Mouse (Mus musculus) kidney, adult 18-20 months (tissue): ENCODE measurements around the gene Dlx3.

Experiments used
- DNase-seq: peaks from one replicate; pipeline ENCODE4 v3.0.0; 2021

The Dlx3 gene

GRCm38 (mm10) chr11:95119990-95120632, at the start of gene Dlx3:
Gene Dlx3 (plus strand): TSS chr11:95120119.
- no peak for DNase-seq

GRCm38 (mm10) chr11:95070140-95071107, 49.5 kb upstream of the Dlx3 start:
- no peak for DNase-seq

GRCm38 (mm10) chr11:95071266-95071665, 48.7 kb upstream of the Dlx3 start:
- no peak for DNase-seq

- DNase-seq = no peak
Observed at GRCm38 (mm10) chr11:95072136-95072535, 47.8 kb upstream of the Dlx3 start.

- DNase-seq = peak; percentile 57
Observed at GRCm38 (mm10) chr11:95072804-95073203, 47.1 kb upstream of the Dlx3 start.

- no peak for DNase-seq
Observed at GRCm38 (mm10) chr11:95073835-95074234, 46.1 kb upstream of the Dlx3 start.

GRCm38 (mm10) chr11:95074694-95075093, 45.2 kb upstream of the Dlx3 start:
- peak; percentile 28 for DNase-seq

GRCm38 (mm10) chr11:95075197-95076040, 44.5 kb upstream of the Dlx3 start:
- DNase-seq = peak; percentile 28

GRCm38 (mm10) chr11:95076041-95076535, 43.8 kb upstream of the Dlx3 start:
- DNase-seq = peak; percentile 85

GRCm38 (mm10) chr11:95076536-95077111, 43.3 kb upstream of the Dlx3 start, which contains the start of gene Itga3:
Gene Itga3 (minus strand): TSS chr11:95076801.
- DNase-seq = peak; percentile 88

GRCm38 (mm10) chr11:95077956-95078355, 42.0 kb upstream of the Dlx3 start:
- DNase-seq = no peak

GRCm38 (mm10) chr11:95079256-95079875, 40.6 kb upstream of the Dlx3 start:
- DNase-seq = peak; percentile 76

- DNase-seq = no peak
Observed at GRCm38 (mm10) chr11:95080783-95081182, 39.1 kb upstream of the Dlx3 start.

- no peak for DNase-seq
Observed at GRCm38 (mm10) chr11:95082896-95083295, 37.0 kb upstream of the Dlx3 start.

- DNase-seq = no peak
Observed at GRCm38 (mm10) chr11:95084175-95084574, 35.7 kb upstream of the Dlx3 start.

GRCm38 (mm10) chr11:95084811-95085382, 35.0 kb upstream of the Dlx3 start:
- no peak for DNase-seq

GRCm38 (mm10) chr11:95085710-95086109, 34.2 kb upstream of the Dlx3 start:
- no peak for DNase-seq

GRCm38 (mm10) chr11:95086229-95086628, 33.7 kb upstream of the Dlx3 start:
- no peak for DNase-seq

- no peak for DNase-seq
Observed at GRCm38 (mm10) chr11:95087301-95088228, 32.4 kb upstream of the Dlx3 start.

- no peak for DNase-seq
Observed at GRCm38 (mm10) chr11:95088286-95088685, 31.6 kb upstream of the Dlx3 start.
